Mouse (Mus musculus) adrenal gland, adult (tissue): ENCODE results near the gene Nmt2.

ENCODE experiments used
- DNase-seq, 2 experiments: peaks; one replicate each; pipeline ENCODE4 v3.0.0; 2022 to 2023; ENCODE audit warnings: low spot score in 1 of 2; ENCODE audit not compliant: inconsistent age in 2 of 2

The Nmt2 gene

GRCm38 (mm10) chr2:3326547-3326946 lies 42.5 kb downstream of the Nmt2 start:
- DNase-seq = peak in 1 of 2 experiments; percentile 66

- peak; percentile 65 to 91 for DNase-seq
Measured at GRCm38 (mm10) chr2:3327351-3327750, 43.3 kb downstream of the Nmt2 start.

- DNase-seq = peak; percentile 14 to 51
Measured at GRCm38 (mm10) chr2:3331071-3331703, 47.2 kb downstream of the Nmt2 start.

- no peak for DNase-seq
Measured at GRCm38 (mm10) chr2:3332056-3332455, 48.0 kb downstream of the Nmt2 start.

GRCm38 (mm10) chr2:3332484-3333242 lies 48.7 kb downstream of the Nmt2 start, which contains the start of gene Rpp38:
Gene Rpp38, minus strand, starts transcription at chr2:3332643.
- peak; percentile 99 to 100 for DNase-seq

- no peak for DNase-seq
Measured at GRCm38 (mm10) chr2:3333761-3334160, 49.7 kb downstream of the Nmt2 start.

- DNase-seq = peak; percentile 71 to 85
Measured at GRCm38 (mm10) chr2:3335611-3336301, 51.7 kb downstream of the Nmt2 start, which contains the start of gene Acbd7. Gene Acbd7, plus strand, starts transcription at chr2:3336168.

GRCm38 (mm10) chr2:3348422-3348821 lies 64.4 kb downstream of the Nmt2 start:
- DNase-seq = no peak

GRCm38 (mm10) chr2:3348919-3349318 lies 64.9 kb downstream of the Nmt2 start:
- DNase-seq = peak in 1 of 2 experiments; percentile 79

- DNase-seq = no peak
Measured at GRCm38 (mm10) chr2:3353160-3353559, 69.1 kb downstream of the Nmt2 start.

GRCm38 (mm10) chr2:3355793-3356192 lies 71.8 kb downstream of the Nmt2 start:
- no peak for DNase-seq

GRCm38 (mm10) chr2:3356311-3356710 lies 72.3 kb downstream of the Nmt2 start:
- no peak for DNase-seq

GRCm38 (mm10) chr2:3357887-3358286 lies 73.9 kb downstream of the Nmt2 start:
- DNase-seq = no peak

GRCm38 (mm10) chr2:3361067-3361466 lies 77.1 kb downstream of the Nmt2 start:
- no peak for DNase-seq

GRCm38 (mm10) chr2:3365127-3365526 lies 81.1 kb downstream of the Nmt2 start:
- no peak for DNase-seq
